Mouse (Mus musculus) midbrain, embryonic 14.5 days (tissue): ENCODE data around the gene Eif4g3. TPM values are rescaled to one million over a fixed set of nuclear protein-coding genes. Genes with fewer than 3 reads are reported as not detected.

Experiments used
- ATAC-seq: fragments of 200-750 bp; cut with Nextera tagmentation; 2 replicates; pipeline ENCODE4 v1.8.0; 2017; ENCODE audit warnings: moderate number of reproducible peaks, moderate library complexity; ENCODE audit not compliant: low FRiP score, low TSS enrichment
- DNase-seq: peaks from one replicate; pipeline ENCODE4 v3.0.0-alpha.2; 2015
- H3K27ac ChIP-seq: fragments of 300-500 bp; sonication (generic); replicated peaks from 2 replicates; pipeline ENCODE4 v1.5.1; 2014; ENCODE audit warnings: mild to moderate bottlenecking, low read depth, low read length, moderate library complexity
- H3K27me3 ChIP-seq: fragments of 300-500 bp; sonication (generic); 2 replicates; pipeline ENCODE4 v1.6.1; 2014; ENCODE audit warnings: low read length, control low read depth, mixed read lengths; ENCODE audit not compliant: control insufficient read depth, insufficient read depth
- H3K36me3 ChIP-seq: fragments of 300-500 bp; sonication (generic); 2 replicates; pipeline ENCODE4 v1.6.1; 2014; ENCODE audit warnings: low read length, control low read depth; ENCODE audit not compliant: control insufficient read depth, insufficient read depth
- H3K4me1 ChIP-seq: fragments of 300-500 bp; sonication (generic); 2 replicates; pipeline ENCODE4 v1.6.1; 2014; ENCODE audit warnings: mild to moderate bottlenecking, antibody characterized with exemption, low read length, control low read depth; ENCODE audit not compliant: control insufficient read depth, insufficient read depth
- H3K4me2 ChIP-seq: fragments of 300-500 bp; sonication (generic); 2 replicates; pipeline ENCODE4 v1.6.1; 2014; ENCODE audit warnings: mild to moderate bottlenecking, low read length, moderate library complexity
- H3K4me3 ChIP-seq: fragments of 300-500 bp; sonication (generic); replicated peaks from 2 replicates; pipeline ENCODE4 v1.5.1; 2014; ENCODE audit warnings: low read depth, low read length
- H3K9ac ChIP-seq: fragments of 300-500 bp; sonication (generic); replicated peaks from 2 replicates; pipeline ENCODE4 v1.6.1; 2014; ENCODE audit warnings: mild to moderate bottlenecking, low read length, moderate library complexity
- H3K9me3 ChIP-seq: fragments of 300-500 bp; sonication (generic); 2 replicates; pipeline ENCODE4 v1.6.1; 2016; ENCODE audit warnings: low read length, control low read depth, mixed read lengths; ENCODE audit not compliant: control insufficient read depth
- WGBS: fragments of 180-500 bp; shearing (Covaris S2); extraction: QIAGEN DNeasy Blood & Tissue Kit; methylation state at CpG from one replicate; pipeline ENCODE4 v1.1.7; 2014; 5-methylcytosine and 5-hydroxymethylcytosine counted together
- polyA plus RNA-seq: library from polyadenylated mRNA; unstranded; fragments of >200 nt; fragmentation: Nextera tagmentation; extraction: Ambion mirVana; gene quantifications from 2 replicates; pipeline ENCODE4 v1.2.1, GENCODE M21; 2014

Eif4g3 gene
- polyA plus RNA-seq, 1 experiment from 2014 or later = 63.0 TPM

DNA sequence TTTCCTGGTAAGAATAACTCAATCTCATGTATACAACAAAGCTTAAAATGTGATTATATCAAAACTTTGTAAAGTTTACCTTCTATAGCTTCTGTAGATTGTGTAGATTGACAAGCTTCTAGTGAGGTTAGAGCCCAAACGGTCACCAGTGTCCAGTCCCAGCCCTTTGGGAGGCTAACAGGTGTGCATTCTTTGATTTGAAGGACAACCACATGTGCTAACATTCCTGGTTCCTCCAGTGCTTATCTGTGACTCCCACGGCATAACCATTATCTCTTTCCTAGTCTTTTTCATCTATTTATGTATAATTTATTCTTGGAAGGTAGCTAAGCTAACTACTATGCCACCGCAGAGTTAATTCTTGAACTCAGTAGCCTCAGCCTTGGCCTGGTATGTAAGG lies 207.9 kb downstream of the Eif4g3 start:
- Histone ChIP-seq H3K9ac (no peak overlapping the region), H3K9me3 (no peaks in the 10 kb centered on the region), H3K27ac (no peak overlapping the region), H3K4me1 (no peaks in the 10 kb centered on the region), H3K4me2 (no peak overlapping the region), H3K4me3 (no peak overlapping the region), H3K36me3 (peaks cover 92% of the 10 kb centered on the region), H3K27me3 (no peaks in the 10 kb centered on the region)
- DNase-seq = no peak
- 94% methylated on average over 3 of the region's 3 CpGs for WGBS
- no peak for ATAC-seq

DNA sequence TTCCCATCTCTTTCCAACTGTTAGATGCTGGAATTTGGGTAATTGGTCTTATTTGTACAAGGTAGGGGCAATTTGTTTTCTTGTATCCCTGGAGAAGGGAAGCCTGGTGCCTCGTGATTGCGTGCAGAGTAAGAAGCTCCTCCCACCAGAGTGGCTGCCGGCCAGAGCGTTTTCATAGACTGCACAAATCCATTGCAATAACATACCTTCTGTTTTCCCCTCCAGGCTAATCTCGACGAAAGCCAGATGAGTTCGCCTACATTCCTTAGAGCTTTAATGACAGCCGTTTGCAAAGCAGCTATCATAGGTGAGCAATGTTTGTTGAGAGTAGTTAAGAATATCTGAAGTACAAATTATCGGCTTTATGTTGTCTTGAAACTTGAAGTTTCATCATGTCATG lies 208.9 kb downstream of the Eif4g3 start:
- 90% methylated on average over 9 of the region's 9 CpGs for WGBS
- Histone ChIP-seq H3K36me3 (peaks cover 91% of the 10 kb centered on the region), H3K4me3 (no peak overlapping the region), H3K4me1 (no peaks in the 10 kb centered on the region), H3K9me3 (no peaks in the 10 kb centered on the region), H3K9ac (no peak overlapping the region), H3K27me3 (no peaks in the 10 kb centered on the region), H3K4me2 (no peak overlapping the region), H3K27ac (no peak overlapping the region)
- no peak for DNase-seq
- no peak for ATAC-seq

DNA sequence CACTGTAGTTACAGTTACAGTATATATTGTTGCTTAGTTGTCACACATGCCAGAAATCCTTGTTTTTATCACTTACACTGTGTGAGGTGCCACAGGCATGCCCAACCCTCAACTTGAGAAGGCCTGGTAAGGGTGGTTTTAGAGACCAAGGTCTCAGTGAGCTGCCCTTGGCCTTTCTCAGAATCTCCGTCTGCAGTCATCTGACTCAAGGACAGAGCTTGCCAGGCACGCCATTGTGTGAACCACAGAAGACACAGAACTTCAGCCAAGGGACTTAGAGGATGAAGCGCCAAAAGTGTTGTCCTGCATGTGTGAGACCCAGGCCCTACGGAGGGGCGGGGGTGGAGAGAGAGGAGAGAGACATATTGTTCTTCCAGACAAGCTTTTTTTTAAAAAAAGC lies 217.3 kb downstream of the Eif4g3 start:
- DNase-seq = no peak
- H3K27ac ChIP-seq = no peak overlapping the region
- no peak overlapping the region for H3K9ac ChIP-seq
- no peaks in the 10 kb centered on the region for H3K9me3 ChIP-seq
- no peaks in the 10 kb centered on the region for H3K27me3 ChIP-seq
- no peak overlapping the region for H3K4me3 ChIP-seq
- WGBS = 90% methylated on average over 5 of the region's 5 CpGs
- H3K4me2 ChIP-seq = no peak overlapping the region
- no peak for ATAC-seq
- no peaks in the 10 kb centered on the region for H3K4me1 ChIP-seq
- H3K36me3 ChIP-seq = peaks cover 48% of the 10 kb centered on the region

DNA sequence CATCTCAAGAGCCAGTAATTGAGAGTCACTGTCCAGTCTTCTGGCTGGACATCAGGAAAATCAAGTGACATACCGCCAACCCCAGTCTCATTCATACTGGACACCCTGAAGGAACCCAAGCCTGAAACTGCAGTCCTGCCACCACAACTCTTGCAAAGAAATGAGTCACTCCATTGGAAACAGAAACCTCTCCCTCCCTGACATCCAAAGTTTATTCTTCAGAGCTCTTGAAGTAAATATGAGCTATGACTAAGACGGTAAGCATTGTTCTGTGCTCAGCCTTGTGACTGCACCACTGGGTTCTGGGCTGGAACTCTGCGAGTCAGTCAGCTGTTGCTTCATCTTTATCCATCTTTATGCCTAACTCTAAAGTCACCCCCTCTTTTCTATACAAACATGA lies 221.0 kb downstream of the Eif4g3 start:
- Histone ChIP-seq H3K4me1 (peaks cover 15% of the 10 kb centered on the region), H3K27ac (no peak overlapping the region), H3K27me3 (no peaks in the 10 kb centered on the region), H3K36me3 (peaks cover 21% of the 10 kb centered on the region), H3K9me3 (no peaks in the 10 kb centered on the region), H3K9ac (no peak overlapping the region), H3K4me3 (no peak overlapping the region), H3K4me2 (no peak overlapping the region)
- 87% methylated on average over 3 of the region's 3 CpGs for WGBS
- no peak for ATAC-seq
- DNase-seq = no peak

DNA sequence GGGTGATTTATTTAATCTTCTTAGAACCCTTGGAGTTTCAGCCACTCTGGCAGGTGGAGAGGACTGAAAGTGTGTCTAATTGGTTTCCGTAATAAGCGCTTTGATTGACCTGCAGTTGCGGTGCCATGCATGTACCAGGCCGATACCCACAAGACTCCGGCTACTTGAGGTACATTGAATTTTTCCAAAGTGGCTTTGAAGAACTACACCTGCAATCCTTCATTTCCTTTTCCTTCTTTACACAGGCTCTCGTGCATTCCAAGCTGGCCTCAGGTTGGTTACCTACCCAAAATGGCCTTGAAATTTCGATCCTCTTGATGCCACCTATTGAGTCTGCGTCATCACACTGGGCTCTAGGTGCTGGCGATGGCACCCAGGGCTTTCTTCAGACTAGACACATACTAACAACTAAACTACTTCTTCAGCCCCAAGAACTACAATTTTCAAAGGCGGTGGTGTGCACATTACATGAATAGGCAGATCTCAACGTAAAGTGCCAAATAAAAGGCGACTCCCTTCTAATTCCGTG lies 222.9 kb downstream of the Eif4g3 start:
- Histone ChIP-seq H3K4me3 (peak overlapping the region; percentile 94), H3K4me2 (peak overlapping the region; percentile 78), H3K36me3 (peaks cover 10% of the 10 kb centered on the region; the same call in 1 of the 2 replicates), H3K4me1 (peaks cover 23% of the 10 kb centered on the region), H3K27ac (peak overlapping the region; percentile 100), H3K9ac (peak overlapping the region; percentile 99), H3K9me3 (no peaks in the 10 kb centered on the region), H3K27me3 (no peaks in the 10 kb centered on the region)
- WGBS = 41% methylated on average over 13 of the region's 13 CpGs
- ATAC-seq = no peak
- DNase-seq = peak; percentile 8

DNA sequence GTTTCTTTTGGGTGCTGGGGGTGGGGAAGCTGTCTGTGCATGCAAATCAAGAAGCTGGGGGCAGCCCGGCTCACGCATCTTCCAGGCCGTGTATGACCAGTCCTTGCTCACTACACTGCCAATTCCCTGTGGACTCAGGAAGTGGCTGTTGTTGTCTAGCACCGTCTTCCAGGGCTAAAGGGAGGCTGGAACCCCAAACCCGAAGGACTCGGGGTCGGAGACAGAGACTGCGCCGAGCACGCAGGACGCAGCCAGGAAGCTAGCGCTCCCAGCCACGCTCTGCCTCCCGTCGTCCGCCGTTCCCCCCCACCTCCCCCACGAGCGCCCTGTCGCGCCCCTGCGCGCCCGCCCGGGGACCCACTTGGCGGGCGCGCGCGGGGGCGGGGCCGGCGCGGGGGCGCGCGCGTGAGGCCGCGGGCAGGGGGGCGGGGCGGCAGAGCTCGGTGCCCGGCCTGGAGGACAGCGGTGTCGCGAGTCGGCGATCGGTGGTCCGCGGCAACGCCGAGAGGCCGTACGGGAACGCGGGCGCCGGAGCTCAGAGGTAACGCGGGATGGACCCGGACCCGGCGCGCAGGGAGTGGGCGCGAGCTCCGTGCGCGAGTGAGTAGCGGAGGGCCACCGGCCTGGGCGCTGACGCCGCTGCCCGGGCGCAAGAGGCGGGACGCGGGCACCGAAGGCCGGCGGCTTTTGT lies 223.5 kb downstream of the Eif4g3 start, which contains the start of gene Hp1bp3:
Hp1bp3 (plus strand) TSS at position 97 of the 691 bp plus-strand sequence.
- Histone ChIP-seq H3K4me3 (peak within 1 kb of the TSS; percentile 94), H3K4me1 (peaks cover 23% of the 10 kb centered on the region), H3K9me3 (no peaks in the 10 kb centered on the region), H3K27me3 (no peaks in the 10 kb centered on the region), H3K27ac (peak within 1 kb of the TSS; percentile 100), H3K9ac (peak within 1 kb of the TSS; percentile 99), H3K4me2 (peak within 1 kb of the TSS; percentile 92), H3K36me3 (peaks cover 8% of the 10 kb centered on the region; the same call in 1 of the 2 replicates)
- WGBS = 1% methylated on average over 79 of the region's 84 CpGs
- ATAC-seq (peak; percentile 84), DNase-seq (peak; percentile 93)

DNA sequence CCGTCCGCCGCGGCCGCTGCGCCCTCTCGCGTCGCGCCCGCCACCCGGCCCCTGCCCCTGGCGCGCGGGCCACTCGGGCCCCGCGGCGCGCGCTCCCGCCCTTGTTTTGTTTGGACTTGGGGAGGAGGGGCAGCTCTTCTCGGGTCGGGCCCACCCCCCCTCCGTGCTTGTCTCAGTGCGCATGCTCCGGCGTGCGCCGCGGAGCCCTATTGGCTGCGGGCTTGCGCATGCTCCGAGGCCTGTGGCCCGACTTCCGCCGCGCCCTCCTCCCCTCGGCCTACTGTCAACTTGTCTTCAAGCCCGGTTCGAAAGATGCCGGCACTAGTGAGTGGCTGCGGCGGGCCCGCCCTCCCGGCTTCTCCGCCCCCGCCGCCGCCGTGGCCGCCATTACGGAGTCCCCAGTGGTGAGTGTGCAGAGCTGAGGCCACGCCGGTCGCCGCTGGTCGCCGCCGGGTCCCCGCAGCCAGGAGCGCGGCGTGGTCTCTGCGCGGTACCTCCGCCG lies 224.1 kb downstream of the Eif4g3 start:
- Histone ChIP-seq H3K36me3 (peaks cover 8% of the 10 kb centered on the region), H3K4me2 (peak overlapping the region; percentile 92), H3K4me3 (peak overlapping the region; percentile 94), H3K4me1 (peaks cover 23% of the 10 kb centered on the region), H3K9me3 (no peaks in the 10 kb centered on the region), H3K27ac (peak overlapping the region; percentile 100), H3K9ac (peak overlapping the region; percentile 99), H3K27me3 (no peaks in the 10 kb centered on the region)
- WGBS = under 1% methylated on average over 58 of the region's 68 CpGs
- ATAC-seq (peak; percentile 95), DNase-seq (peak; percentile 99)

DNA sequence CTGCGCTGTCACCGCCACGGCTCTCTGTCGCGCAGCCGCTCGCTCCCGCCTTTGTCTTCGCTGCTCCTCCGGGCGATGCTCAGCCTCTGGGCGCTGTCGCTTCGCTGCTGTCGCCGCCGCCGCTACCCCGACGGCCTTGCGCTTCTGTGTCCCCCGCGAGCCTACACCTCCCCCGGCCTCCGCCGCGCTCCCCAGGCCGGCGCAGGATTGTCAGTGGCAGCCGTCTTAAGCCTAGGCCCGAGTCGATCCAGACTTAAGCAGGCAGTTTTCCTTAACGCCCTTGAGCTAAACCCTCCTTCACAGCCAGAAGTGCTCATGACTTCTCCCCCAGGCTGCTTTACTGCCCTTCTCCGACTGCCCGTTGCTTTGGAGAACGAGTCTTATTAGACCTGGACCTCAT lies 224.6 kb downstream of the Eif4g3 start:
- Histone ChIP-seq H3K27me3 (no peaks in the 10 kb centered on the region), H3K9ac (peak overlapping the region; percentile 99), H3K36me3 (peaks cover 13% of the 10 kb centered on the region), H3K4me3 (peak overlapping the region; percentile 94), H3K27ac (peak overlapping the region; percentile 100), H3K9me3 (no peaks in the 10 kb centered on the region), H3K4me2 (peak overlapping the region; percentile 92), H3K4me1 (peaks cover 23% of the 10 kb centered on the region)
- no peak for DNase-seq
- under 1% methylated on average over 36 of the region's 36 CpGs for WGBS
- no peak for ATAC-seq
